Mouse (Mus musculus) E14TG2a.4 (cell line): ENCODE measurements around the gene Gm20388.

Source experiments
- H3K27me3 ChIP-seq: 2 replicates; pipeline ENCODE4 v1.6.1; 2014; ENCODE audit warnings: low read length, control low read depth; ENCODE audit not compliant: insufficient read depth
- H3K36me3 ChIP-seq: 2 replicates; pipeline ENCODE4 v1.6.1; 2014; ENCODE audit warnings: low read length, control low read depth; ENCODE audit not compliant: insufficient read depth
- H3K4me1 ChIP-seq: replicated peaks from 2 replicates; pipeline ENCODE4 v1.6.1; 2014; ENCODE audit warnings: low read depth, low read length, control low read depth
- H3K4me3 ChIP-seq: replicated peaks from 2 replicates; pipeline ENCODE4 v1.5.1; 2014; ENCODE audit warnings: mild to moderate bottlenecking, low read length
- H3K9me3 ChIP-seq: 2 replicates; pipeline ENCODE4 v1.6.1; 2014; ENCODE audit warnings: low read length, control low read depth
- CTCF ChIP-seq: conservative IDR thresholded peaks from 2 replicates; pipeline ENCODE4 v1.5.1; 2014; ENCODE audit warnings: low read length
- NANOG ChIP-seq: IDR thresholded peaks from 2 replicates; pipeline ENCODE4 v1.6.1; 2014; ENCODE audit warnings: borderline replicate concordance, low read length, mixed read lengths
- POU5F1 ChIP-seq: IDR thresholded peaks from 2 replicates; pipeline ENCODE4 v1.6.1; 2014; ENCODE audit warnings: low read length, borderline replicate concordance

The Gm20388 gene

DNA sequence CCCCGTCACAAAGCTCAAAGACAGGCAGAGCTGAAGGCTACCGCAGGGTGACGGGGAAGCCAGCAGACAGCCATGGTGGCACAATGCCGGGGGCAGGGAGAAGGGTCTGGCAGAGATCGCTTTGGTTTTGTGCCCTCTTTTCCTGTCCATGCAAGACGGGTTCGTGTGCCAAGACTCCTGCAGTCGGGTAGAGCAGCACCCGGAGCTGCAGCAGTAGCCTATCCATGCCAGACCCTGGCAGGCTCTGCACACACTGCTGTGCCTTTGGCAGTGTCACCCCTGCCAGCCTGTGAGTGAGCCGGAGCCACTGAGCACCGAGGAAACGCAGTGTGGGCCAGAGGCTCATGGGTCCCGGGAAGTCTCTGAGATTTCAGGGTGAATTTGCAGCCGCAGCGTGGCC lies 1363.0 kb downstream of the Gm20388 start:
- peak overlapping the region; percentile 66 for H3K4me3 ChIP-seq
- no peak for TF ChIP-seq POU5F1
- TF ChIP-seq CTCF = no peak
- TF ChIP-seq NANOG = no peak
- H3K27me3 ChIP-seq = peaks cover 42% of the 10 kb centered on the region
- H3K9me3 ChIP-seq = no peaks in the 10 kb centered on the region
- H3K4me1 ChIP-seq = peaks cover 25% of the 10 kb centered on the region
- no peaks in the 10 kb centered on the region for H3K36me3 ChIP-seq

DNA sequence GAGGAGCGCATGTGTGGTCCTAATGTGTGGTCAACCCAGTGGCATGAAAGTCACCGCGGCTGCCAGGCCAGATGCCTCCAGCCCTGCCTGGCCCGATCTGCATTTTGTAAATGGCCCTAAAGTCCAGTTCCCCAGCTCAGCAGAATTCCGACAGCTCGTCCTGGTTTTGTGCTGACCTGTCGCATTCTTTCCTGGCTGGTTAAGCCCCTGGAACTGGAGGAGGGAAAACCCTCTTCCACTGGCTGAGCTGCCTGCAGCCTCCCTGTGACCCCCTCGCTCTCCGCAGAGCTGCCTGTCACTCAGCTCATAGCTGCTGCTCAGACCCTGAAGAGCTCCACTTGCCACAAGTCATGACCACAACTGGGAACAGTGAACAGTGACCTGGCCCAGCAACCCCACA lies 1369.8 kb downstream of the Gm20388 start:
- H3K4me3 ChIP-seq = no peak overlapping the region
- TF ChIP-seq POU5F1 = no peak
- no peak for TF ChIP-seq CTCF
- TF ChIP-seq NANOG = no peak
- no peaks in the 10 kb centered on the region; the same call in 1 of the 2 replicates for H3K4me1 ChIP-seq
- H3K27me3 ChIP-seq = peaks cover 19% of the 10 kb centered on the region
- peaks cover 4% of the 10 kb centered on the region; the same call in 1 of the 2 replicates for H3K9me3 ChIP-seq
- no peaks in the 10 kb centered on the region for H3K36me3 ChIP-seq

DNA sequence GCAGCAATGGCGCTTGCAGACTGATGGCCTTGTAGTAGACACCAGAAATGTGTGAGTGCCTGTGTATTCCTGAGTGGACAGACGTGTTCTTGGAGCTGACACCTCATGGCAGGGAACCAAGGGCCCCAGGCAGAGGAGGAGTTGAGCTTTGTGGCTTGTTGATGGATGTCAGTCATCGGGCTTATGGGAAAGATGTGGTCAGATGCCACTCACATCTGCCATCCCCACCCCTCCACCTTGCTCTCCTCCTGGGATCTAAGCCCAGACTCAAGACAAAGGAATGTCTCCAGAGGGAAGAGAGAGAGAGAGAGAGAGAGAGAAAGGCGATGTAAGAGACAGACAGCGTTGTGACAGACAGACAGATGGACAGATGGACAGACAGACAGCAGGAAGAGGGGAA lies 1378.7 kb downstream of the Gm20388 start:
- Histone ChIP-seq H3K36me3 (no peaks in the 10 kb centered on the region), H3K9me3 (no peaks in the 10 kb centered on the region), H3K27me3 (peaks cover 14% of the 10 kb centered on the region), H3K4me1 (peaks cover 16% of the 10 kb centered on the region), H3K4me3 (no peak overlapping the region)
- TF ChIP-seq CTCF (no peak), NANOG (no peak), POU5F1 (no peak)

DNA sequence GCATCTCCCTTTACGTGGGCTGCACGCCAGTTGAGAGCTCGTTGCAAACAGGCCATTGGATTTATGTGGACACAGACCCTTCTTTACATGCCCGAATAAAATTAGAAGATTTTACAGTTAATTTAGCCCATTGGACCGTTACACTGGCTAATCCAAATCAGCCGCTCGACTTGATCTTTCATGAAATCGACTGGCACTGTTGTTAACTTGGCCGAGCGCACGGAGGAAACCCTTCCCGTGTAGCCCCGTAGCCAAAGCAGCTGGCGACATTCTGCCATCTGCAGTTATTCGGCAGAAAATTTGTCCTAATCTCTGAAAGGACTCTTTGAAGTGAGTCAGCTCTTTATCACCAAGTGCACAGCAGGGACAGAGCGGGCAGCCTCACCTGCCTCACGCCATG lies 1379.9 kb downstream of the Gm20388 start:
- Histone ChIP-seq H3K4me1 (peaks cover 25% of the 10 kb centered on the region), H3K9me3 (no peaks in the 10 kb centered on the region), H3K27me3 (peaks cover 19% of the 10 kb centered on the region), H3K4me3 (no peak overlapping the region), H3K36me3 (no peaks in the 10 kb centered on the region)
- TF ChIP-seq POU5F1 (no peak), CTCF (no peak), NANOG (no peak)

DNA sequence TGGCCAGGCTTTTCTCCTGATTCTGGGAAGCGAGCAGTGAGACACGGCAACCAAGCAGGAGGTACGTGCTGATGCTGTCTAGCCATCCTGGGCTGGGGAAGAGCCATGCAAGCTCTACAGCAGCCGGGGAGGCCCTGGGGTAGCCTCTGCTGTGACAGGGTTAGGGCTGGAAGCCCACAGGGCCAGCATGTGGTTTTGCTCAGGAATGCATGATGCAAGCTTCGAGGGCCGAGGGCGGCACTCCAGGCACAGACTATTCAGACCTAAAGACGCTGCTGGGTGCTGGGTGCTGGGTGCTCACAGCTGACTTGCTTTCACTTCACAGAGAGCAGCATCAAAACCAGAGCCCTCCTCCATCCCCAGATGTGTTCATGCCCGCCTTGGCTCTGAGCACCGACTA lies 1382.8 kb downstream of the Gm20388 start:
- H3K4me1 ChIP-seq = peaks cover 25% of the 10 kb centered on the region
- H3K36me3 ChIP-seq = no peaks in the 10 kb centered on the region
- peaks cover 29% of the 10 kb centered on the region for H3K27me3 ChIP-seq
- TF ChIP-seq POU5F1 (no peak), CTCF (no peak), NANOG (no peak)
- H3K4me3 ChIP-seq = no peak overlapping the region
- no peaks in the 10 kb centered on the region for H3K9me3 ChIP-seq

DNA sequence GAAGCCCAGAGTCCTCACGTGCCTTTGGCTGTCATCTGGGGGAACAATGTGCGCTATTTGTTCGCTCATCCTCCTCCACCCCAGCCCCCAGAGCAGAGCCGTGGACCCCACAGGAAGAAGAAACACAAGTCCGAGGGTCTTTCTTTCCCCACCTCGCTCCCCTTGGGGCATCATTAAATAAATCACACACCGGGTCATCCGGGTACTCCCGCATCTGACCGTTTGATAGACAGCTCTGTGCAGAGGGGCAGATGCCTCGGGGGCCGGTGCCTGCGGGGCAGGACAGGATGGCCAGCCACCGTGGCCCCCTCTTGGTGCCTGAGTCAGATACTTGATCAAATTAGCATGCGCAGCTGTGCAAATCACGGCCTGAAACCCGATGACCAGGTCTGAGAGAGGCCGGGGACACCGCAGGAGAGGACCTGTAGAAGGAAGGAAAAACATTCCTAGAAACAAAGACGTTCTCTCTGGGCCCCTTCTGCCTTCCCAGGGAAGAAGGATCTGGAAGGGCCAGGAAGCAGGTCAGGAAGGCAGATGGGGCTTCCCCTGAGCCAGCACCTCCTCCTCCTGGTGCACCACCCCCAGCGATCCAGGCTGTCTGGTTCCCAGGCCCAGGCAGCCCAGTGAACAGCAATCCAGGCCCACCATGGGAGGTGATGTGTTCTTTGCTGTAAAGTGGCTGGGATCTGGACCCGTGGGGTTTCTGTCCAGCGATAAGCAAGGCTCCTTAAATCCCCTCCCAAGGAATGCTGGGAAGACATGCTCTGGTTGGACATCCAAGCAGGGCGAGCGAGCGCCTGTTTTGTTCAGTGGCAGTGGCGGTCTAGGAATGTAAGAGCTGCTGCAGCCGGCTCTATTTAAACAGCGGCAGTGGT lies 1383.8 kb downstream of the Gm20388 start:
- Histone ChIP-seq H3K36me3 (no peaks in the 10 kb centered on the region), H3K4me3 (0 out of 2 replicates have a peak overlapping the region, but pooled peaks have one; percentile 13), H3K27me3 (peaks cover 29% of the 10 kb centered on the region), H3K4me1 (peaks cover 21% of the 10 kb centered on the region), H3K9me3 (no peaks in the 10 kb centered on the region)
- TF ChIP-seq POU5F1 (no peak), CTCF (no peak), NANOG (no peak)

DNA sequence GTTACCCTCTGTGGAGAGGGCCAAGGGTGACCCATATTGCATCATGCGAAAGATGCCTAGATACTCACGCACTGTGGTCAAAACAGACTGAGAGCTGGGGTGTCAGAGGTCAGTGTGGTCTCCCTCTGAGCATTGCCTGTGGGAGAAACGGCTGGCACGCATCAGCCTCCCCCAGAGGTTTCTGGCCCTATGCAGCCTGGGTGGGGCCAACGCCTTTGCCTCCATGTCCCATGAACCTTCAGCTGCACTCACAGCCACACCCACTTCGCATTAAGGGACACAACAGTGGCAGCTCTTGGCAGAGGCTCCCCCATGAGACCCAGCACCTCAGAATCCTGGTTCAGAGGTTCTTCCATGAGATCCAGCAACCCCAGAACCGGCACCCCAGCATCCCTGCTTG lies 1385.4 kb downstream of the Gm20388 start:
- Histone ChIP-seq H3K4me3 (no peak overlapping the region), H3K36me3 (no peaks in the 10 kb centered on the region), H3K9me3 (no peaks in the 10 kb centered on the region), H3K27me3 (peaks cover 34% of the 10 kb centered on the region), H3K4me1 (peaks cover 22% of the 10 kb centered on the region)
- no peak for TF ChIP-seq CTCF
- no peak for TF ChIP-seq NANOG
- no peak for TF ChIP-seq POU5F1

DNA sequence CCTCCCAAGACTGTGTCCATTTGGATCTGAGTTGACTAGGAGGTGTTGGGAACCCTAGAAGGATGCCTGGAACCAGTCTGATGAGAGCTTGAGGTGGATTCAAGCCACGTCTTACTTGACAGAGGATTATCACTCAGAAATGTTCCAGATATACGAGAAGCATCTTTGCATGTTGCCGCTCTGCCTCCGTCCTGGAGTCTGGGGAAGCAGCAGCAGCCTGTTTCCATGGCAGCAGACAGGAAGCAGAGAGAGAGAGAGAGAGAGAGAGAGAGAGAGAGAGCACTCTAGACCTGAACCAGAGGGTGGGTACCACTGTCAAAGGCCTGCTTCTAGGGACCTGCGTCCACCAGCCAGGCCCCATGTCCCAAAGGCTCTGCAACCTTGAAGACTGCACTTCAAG lies 1386.0 kb downstream of the Gm20388 start:
- peaks cover 35% of the 10 kb centered on the region for H3K27me3 ChIP-seq
- no peaks in the 10 kb centered on the region for H3K9me3 ChIP-seq
- TF ChIP-seq CTCF (no peak), NANOG (no peak), POU5F1 (no peak)
- no peak overlapping the region for H3K4me3 ChIP-seq
- no peaks in the 10 kb centered on the region for H3K36me3 ChIP-seq
- peaks cover 25% of the 10 kb centered on the region for H3K4me1 ChIP-seq

DNA sequence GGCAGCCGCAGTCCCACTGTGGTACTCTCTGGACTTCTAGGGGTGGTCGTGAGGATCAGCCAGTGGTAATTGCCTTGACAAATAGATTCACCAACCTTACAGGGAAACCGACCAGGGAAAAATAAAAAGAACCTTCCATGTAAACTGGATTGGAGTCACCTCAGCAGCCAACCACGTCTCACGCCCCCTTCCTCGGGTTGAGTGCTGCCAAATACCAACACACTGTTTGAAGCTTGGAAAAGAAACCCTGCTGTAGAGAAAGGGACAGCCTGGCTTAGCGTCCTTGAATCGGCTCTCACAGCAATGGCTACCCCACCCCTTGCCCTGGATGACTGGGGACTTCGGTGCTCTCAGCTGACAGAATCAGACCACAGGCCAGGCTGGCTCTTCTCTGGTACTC lies 1386.7 kb downstream of the Gm20388 start:
- Histone ChIP-seq H3K27me3 (peaks cover 41% of the 10 kb centered on the region), H3K36me3 (no peaks in the 10 kb centered on the region), H3K9me3 (no peaks in the 10 kb centered on the region), H3K4me1 (peaks cover 28% of the 10 kb centered on the region), H3K4me3 (no peak overlapping the region)
- TF ChIP-seq CTCF (no peak), NANOG (no peak), POU5F1 (no peak)
